ENCODE assay signal across 7 mouse cellular contexts in the genomic region with DNA sequence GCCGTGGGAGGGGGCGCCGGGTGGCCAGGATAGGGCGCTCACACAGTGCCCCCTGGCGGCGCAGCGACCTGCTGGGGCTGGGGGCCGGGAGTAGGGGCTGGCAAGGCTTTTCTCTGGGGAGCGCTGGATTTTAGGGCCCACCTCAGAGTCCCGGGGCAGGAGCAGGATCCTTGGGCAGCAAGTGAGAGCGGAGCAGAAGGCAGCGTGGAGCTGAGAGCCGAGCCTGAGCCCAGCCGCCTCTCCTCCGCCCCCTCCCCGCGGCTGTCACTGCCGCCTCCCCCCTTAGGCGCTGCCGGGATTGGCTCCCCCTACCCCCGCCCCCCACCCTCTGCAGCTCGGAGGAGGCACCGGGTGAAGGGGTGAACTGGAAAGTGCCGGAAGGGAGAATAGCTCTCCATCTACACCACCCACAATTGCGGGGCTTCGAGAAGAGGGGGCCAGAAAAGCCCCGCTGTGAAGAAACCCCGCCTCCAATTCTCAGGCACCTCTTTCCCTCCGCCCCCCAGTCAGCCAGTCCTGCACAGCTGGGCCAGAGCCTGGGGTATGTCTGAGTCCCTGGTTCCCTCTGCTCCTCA. TPM values are rescaled to one million over a fixed set of nuclear protein-coding genes. Genes with fewer than 3 reads are reported as not detected.
DNase-seq lines count a peak whose midpoint lies in the region; ATAC-seq and TF ChIP-seq lines count a peak whose summit lies in the region.

A gene (minus strand): TSS at position 231 of the 575 bp plus-strand sequence.

- TF ChIP-seq POLR2A in olfactory bulb, adult 2 months (IDR thresholded peaks at IDR 0.05; ENCODE audit: insufficient read depth, low read depth, low read length) = no peak

- ATAC-seq in CD4-positive, CD25-positive, alpha-beta regulatory T cell, adult 4 months = peak; percentile 25
- ATAC-seq in heart, embryonic 11.5 days (replicated peaks; ENCODE audit: insufficient number of reproducible peaks, low FRiP score, low TSS enrichment) = peak; percentile 32; the same call in 1 of the 2 replicates
- peak; percentile 58 for ATAC-seq in kidney, embryonic 16.5 days (ENCODE audit: low FRiP score, low TSS enrichment)
- ATAC-seq in granulocyte monocyte progenitor cell, adult 5-6 weeks (replicated peaks; ENCODE audit: poor library complexity, severe bottlenecking) = no peak

- H3K4me1 ChIP-seq in heart, embryonic 11.5 days (ENCODE audit: control insufficient read depth, insufficient read depth, low read length) = peaks cover 20% of the 10 kb centered on the region
- H3K4me1 ChIP-seq in kidney, embryonic 16.5 days (ENCODE audit: insufficient read depth, low read length) = peaks cover 51% of the 10 kb centered on the region
- H3K4me1 ChIP-seq in olfactory bulb, adult 2 months (ENCODE audit: control insufficient read depth, insufficient read depth, low read length) = peaks cover 33% of the 10 kb centered on the region

- peak; percentile 67 for TF ChIP-seq CTCF in olfactory bulb, adult 2 months (IDR thresholded peaks at IDR 0.05; ENCODE audit: insufficient read depth, low read depth, low read length)

- no peaks in the 10 kb centered on the region for H3K9me3 ChIP-seq in heart, embryonic 11.5 days (replicated peaks; ENCODE audit: control insufficient read depth, low read length)
- no peaks in the 10 kb centered on the region for H3K9me3 ChIP-seq in kidney, embryonic 16.5 days (ENCODE audit: low read length)

- 0% methylated on average over 28 of the region's 29 CpGs for WGBS in heart, embryonic 11.5 days (ENCODE audit: insufficient replicate concordance)
- 0% methylated on average over 20 of the region's 29 CpGs for WGBS in kidney, embryonic 16.5 days
- WGBS in olfactory bulb, adult 2 months = under 1% methylated on average over 29 of the region's 29 CpGs

- DNase-seq in brain, adult 2 months (ENCODE audit: low read depth, low spot score) = peak; percentile 67
- DNase-seq in liver = peak; percentile 32

- peaks cover 3% of the 10 kb centered on the region; the same call in 1 of the 2 replicates for H3K36me3 ChIP-seq in heart, embryonic 11.5 days (ENCODE audit: control insufficient read depth, insufficient read depth, low read length)
- no peaks in the 10 kb centered on the region for H3K36me3 ChIP-seq in kidney, embryonic 16.5 days (ENCODE audit: insufficient read depth, low read length)

- peak within 1 kb of the TSS; percentile 87 for H3K4me2 ChIP-seq in heart, embryonic 11.5 days
- H3K4me2 ChIP-seq in kidney, embryonic 16.5 days (replicated peaks; ENCODE audit: low read depth, low read length) = peak within 1 kb of the TSS; percentile 75

- no peak within 1 kb of the TSS for H3K27ac ChIP-seq in heart, embryonic 11.5 days (ENCODE audit: low read depth, low read length)
- H3K27ac ChIP-seq in kidney, embryonic 16.5 days (ENCODE audit: low read length) = peak within 1 kb of the TSS; percentile 70
- H3K27ac ChIP-seq in olfactory bulb, adult 2 months (ENCODE audit: insufficient read depth, low read depth, low read length) = peak within 1 kb of the TSS; percentile 72

- peaks cover 28% of the 10 kb centered on the region for H3K27me3 ChIP-seq in heart, embryonic 11.5 days (ENCODE audit: control insufficient read depth, insufficient read depth, low read length)
- H3K27me3 ChIP-seq in kidney, embryonic 16.5 days (ENCODE audit: insufficient read depth, low read length) = peaks cover 6% of the 10 kb centered on the region

- peak within 1 kb of the TSS; percentile 60 for H3K9ac ChIP-seq in heart, embryonic 11.5 days (ENCODE audit: low read depth, low read length)
- H3K9ac ChIP-seq in kidney, embryonic 16.5 days (replicated peaks; ENCODE audit: low read length) = peak within 1 kb of the TSS; percentile 60

- peak within 1 kb of the TSS; percentile 44 for H3K4me3 ChIP-seq in heart, embryonic 11.5 days (ENCODE audit: low read depth, low read length)
- peak within 1 kb of the TSS; percentile 44 for H3K4me3 ChIP-seq in kidney, embryonic 16.5 days (ENCODE audit: low read length)
- H3K4me3 ChIP-seq in olfactory bulb, adult 2 months (ENCODE audit: insufficient read depth, low read depth, low read length) = peak within 1 kb of the TSS; percentile 47

RNA-seq across cellular contexts. Expression of the gene that starts here (rescaled TPM):
- 10 to 100 TPM; 17.3 to 17.4 TPM for polyA plus RNA-seq in CD4-positive, CD25-positive, alpha-beta regulatory T cell, adult 4 months (2017; shearing (Covaris generic))
- 0.45 and 0.66 TPM in 2 replicates for polyA plus RNA-seq in heart, embryonic 11.5 days (2014; fragmentation: Nextera tagmentation; extraction: Ambion mirVana)
- 2.0 and 2.3 TPM in 2 replicates for polyA plus RNA-seq in kidney, embryonic 16.5 days (2015; fragmentation: Nextera tagmentation; extraction: Ambion mirVana)
- not detected in 2 replicates for polyA plus RNA-seq in olfactory bulb, adult 2 months (2012; ENCODE audit: insufficient read depth, insufficient read length, low replicate concordance, missing spikeins)
- total RNA-seq in granulocyte monocyte progenitor cell, adult 5-6 weeks (2014; fragmentation: Nextera tagmentation) = not detected in 2 replicates
- not detected in 2 replicates for total RNA-seq in granulocyte monocyte progenitor cell, adult 5-6 weeks (2017)

Comparison
In these comparisons a context has a peak if more than half of its experiments do, and no peak if none do; other contexts are left out.
1. Peak in ATAC-seq, H3K4me3 ChIP-seq, H3K9ac ChIP-seq and H3K4me2 ChIP-seq in heart, embryonic 11.5 days; RNA of the gene not detected or under 1 TPM.